Mouse (Mus musculus) layer of hippocampus, adult 2 months (tissue): Measurements from ENCODE around the gene Hsd17b12. TPM values are rescaled to one million over a fixed set of nuclear protein-coding genes. Genes with fewer than 3 reads are reported as not detected.
A peak's percentile ranks its signal among the peaks of the same experiment; 100 is the strongest.

ENCODE experiments used
- DNase-seq, 2 experiments: peaks; one replicate each; pipeline ENCODE4 v3.0.0; 2022; ENCODE audit warnings: low spot score in 2 of 2
- H3K27ac ChIP-seq: fragments of 200-600 bp; 2 replicates; pipeline ENCODE4 v1.8.1; 2022
- H3K4me3 ChIP-seq: fragments of 200-600 bp; 2 replicates; pipeline ENCODE4 v1.8.1; 2022; ENCODE audit warnings: mild to moderate bottlenecking
- CTCF ChIP-seq: fragments of 200-600 bp; conservative IDR thresholded peaks from 2 replicates; pipeline ENCODE4 v1.8.1; 2022; ENCODE audit warnings: antibody characterized with exemption, mild to moderate bottlenecking, moderate library complexity
- total RNA-seq, 2 experiments: library from RNA; stranded (reverse); gene quantifications; 2 replicates each; pipeline ENCODE4 v1.2.3; 2021

Hsd17b12 gene
- total RNA-seq, 2 experiments from 2014 or later: 65.2 to 66.5 TPM

- H3K4me3 ChIP-seq: no peak overlapping the region
- DNase-seq: no peak
- no peak overlapping the region for H3K27ac ChIP-seq
- TF ChIP-seq CTCF: no peak
Measured at GRCm38 (mm10) chr2:94144520-94145145, 13.1 kb downstream of the Hsd17b12 start.

DNA sequence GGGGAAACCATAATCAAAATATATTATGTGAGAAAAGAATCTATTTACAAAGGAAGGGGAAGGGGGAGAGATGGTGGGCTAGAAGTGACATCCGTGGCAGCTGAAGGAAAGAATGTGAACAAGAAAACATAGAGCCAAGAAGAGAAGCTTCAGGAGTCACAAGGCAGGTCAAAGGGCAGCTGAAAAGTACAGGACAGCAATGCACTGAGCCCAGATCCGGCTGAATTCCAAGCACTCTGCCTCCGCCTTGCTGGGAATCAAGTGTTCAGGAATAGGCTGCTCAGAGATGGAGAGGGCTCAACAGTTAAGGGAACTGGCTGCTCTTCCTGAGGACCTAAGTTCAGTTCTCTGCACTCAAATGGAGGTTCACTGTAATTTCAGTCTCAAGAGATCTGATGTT, 16.5 kb downstream of the Hsd17b12 start:
- Histone ChIP-seq H3K27ac (no peak overlapping the region), H3K4me3 (no peak overlapping the region)
- DNase-seq: no peak
- no peak for TF ChIP-seq CTCF

DNA sequence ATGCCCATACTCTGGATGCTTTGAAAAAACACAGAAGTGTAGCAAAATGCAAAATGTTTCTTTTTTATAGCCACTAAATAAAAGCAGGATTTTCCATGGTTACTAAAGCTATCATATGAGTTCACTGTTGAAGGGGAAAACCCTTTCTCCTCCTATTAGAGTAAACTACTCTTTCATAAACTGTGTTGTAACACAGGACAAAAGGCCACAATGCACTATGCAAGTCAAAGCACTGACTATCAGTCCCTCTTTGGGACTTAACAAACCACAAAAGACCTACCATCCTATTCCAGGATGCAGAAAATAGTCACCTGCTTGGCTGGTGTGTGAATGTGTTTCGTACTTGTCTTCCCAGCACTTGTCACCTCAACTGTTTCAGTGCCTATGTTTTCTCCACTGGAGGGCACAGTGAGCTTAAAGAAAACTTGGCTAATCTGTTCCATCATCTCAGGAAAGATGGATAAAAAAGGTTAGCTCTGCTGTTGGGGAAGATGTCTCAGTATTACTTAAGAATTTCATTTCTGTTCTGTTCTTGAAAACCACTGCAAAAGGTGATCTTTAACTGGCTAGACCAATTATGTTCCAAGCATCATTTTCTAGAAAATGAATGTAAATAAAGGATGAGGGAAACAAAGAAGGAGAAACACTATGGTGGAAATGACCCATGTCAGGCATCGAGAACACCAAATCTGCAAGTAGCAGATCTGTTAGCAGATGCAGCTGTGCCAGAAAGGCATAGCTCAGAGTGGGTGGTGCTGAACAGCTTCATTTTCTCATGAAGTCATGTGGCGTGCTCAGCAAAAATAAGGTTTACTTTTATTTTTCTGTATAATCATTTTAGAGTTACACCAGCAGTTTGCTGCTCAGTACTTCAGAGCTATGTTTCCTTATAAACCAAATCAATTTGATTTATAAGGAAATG, 19.0 kb downstream of the Hsd17b12 start:
- peak; percentile 76 for TF ChIP-seq CTCF
- DNase-seq: peak; percentile 14 to 26

GRCm38 (mm10) chr2:94136837-94137236, 20.9 kb downstream of the Hsd17b12 start:
- TF ChIP-seq CTCF: no peak

More for the DNA sequence above, 19.0 kb downstream of the Hsd17b12 start:
- Histone ChIP-seq H3K4me3 (no peak overlapping the region), H3K27ac (no peak overlapping the region)

GRCm38 (mm10) chr2:94128496-94128895, 29.3 kb downstream of the Hsd17b12 start:
- 0 out of 2 replicates have a peak overlapping the region, but pooled peaks have one; percentile 18 for H3K27ac ChIP-seq
- H3K4me3 ChIP-seq: no peak overlapping the region
- no peak for TF ChIP-seq CTCF
- DNase-seq: no peak

More at GRCm38 (mm10) chr2:94136837-94137236, 20.9 kb downstream of the Hsd17b12 start:
- DNase-seq: no peak
- H3K27ac ChIP-seq: no peak overlapping the region
- H3K4me3 ChIP-seq: no peak overlapping the region

GRCm38 (mm10) chr2:94122182-94123041, 35.4 kb downstream of the Hsd17b12 start:
- Histone ChIP-seq H3K27ac (peak overlapping the region; percentile 59), H3K4me3 (no peak overlapping the region)
- TF ChIP-seq CTCF: no peak
- DNase-seq: peak; percentile 46 to 62

DNA sequence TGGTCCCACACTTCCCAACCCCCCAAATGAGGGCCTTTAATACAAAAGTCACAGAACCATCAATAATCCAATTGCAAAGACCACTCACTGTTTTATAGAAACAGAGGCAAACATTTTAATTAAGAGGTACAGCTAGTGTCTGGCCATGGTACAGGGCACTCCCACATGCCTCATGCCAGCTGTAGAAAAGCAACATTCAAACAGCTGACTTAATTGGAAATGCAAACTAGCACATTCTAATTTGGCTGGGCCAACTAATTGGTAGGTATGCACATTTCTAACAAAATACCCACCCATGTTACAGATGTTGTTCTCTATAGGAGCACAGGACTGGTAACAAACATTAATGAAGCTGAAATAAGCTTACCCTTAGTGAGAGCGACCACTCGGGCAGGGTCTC, 54.0 kb downstream of the Hsd17b12 start:
- TF ChIP-seq CTCF: no peak
- DNase-seq: no peak
- Histone ChIP-seq H3K27ac (no peak overlapping the region), H3K4me3 (no peak overlapping the region)

DNA sequence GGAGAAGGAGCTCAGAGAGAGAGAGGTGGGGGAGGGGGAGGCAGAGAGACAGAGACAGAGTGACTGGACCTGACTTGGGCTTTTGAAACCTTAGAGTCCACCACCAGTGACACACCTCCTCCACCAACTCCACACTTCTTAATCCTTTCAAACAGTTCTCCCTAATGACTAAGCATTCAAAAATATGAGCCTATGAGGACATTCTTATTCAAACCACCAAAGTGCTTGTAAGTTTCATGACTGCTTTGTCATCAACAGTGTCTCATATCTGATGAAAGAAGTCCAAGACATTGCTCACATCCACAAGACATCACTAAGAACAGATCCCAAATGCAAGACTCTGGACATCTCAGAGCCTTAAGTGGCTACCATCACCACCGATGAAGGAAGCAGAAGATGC, 67.9 kb downstream of the Hsd17b12 start:
- no peak for DNase-seq
- H3K27ac ChIP-seq: no peak overlapping the region
- no peak overlapping the region for H3K4me3 ChIP-seq
- no peak for TF ChIP-seq CTCF

DNA sequence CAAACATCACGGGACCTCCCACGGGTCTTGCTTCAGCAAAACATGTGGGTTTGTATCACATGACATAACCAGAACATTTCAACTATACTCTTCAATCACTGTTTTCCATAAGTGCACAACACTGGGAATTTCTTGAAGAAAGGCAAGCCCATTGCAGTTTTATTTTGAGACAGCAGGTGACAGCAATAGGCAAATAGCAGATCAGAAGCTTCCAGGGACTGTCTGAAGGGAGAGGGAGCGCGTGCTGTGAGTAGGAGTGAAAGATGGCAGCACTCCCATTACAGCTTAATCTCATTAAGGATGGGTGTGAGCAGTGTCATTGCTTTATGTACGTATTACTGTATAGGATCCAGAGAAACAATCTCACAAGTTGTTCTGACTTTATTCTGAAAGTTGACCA, 88.3 kb downstream of the Hsd17b12 start:
- Histone ChIP-seq H3K27ac (no peak overlapping the region), H3K4me3 (no peak overlapping the region)
- DNase-seq: peak in 1 of 2 experiments; percentile 19
- peak; percentile 68 for TF ChIP-seq CTCF

DNA sequence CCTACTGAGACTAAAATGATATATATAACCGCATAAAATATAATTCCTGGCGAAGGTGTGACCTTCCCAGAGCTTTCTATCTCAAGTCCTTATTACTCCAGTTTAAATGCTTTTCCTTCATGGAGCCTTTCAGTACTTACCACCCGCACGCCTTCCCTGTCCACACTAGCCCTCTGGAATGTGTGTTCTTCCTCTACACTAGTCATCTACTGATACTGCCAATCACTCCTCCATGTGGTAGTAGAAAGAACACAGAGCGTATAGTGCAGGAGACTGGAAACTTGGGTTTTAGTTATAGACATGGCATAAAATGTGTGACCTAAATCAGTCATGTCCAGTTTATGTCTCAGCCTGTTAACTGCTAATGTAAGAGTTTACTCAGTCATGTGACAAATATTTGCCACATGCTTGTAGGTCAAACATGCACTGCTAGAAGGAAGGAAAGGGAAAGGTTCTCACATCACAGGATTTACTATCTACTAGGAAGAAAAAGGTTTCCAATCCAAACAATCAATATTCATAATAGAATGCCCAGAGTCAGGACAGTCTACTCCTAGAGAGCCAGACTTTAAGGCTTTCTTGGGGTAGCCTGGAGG, 91.1 kb downstream of the Hsd17b12 start:
- no peak overlapping the region for H3K27ac ChIP-seq
- H3K4me3 ChIP-seq: no peak overlapping the region
- DNase-seq: no peak
- no peak for TF ChIP-seq CTCF

DNA sequence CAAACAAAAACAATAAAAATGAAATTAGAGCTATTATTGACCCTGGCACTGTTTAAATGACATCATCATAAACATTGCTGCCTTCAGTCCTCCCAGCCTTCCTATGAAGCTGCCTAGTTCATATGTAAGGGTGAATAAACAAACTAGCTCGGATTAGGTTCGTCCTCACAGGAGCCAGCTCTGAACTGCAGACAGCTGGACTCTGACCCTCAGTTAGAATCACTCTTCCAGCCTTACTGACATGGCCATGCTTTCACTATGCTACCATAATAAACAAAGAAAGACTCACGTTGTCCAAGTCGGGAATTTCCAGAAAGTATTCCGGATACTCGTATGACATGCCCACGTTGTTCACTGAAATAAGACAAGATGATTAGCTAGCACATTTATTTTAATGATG, 91.6 kb downstream of the Hsd17b12 start:
- TF ChIP-seq CTCF: no peak
- no peak overlapping the region for H3K4me3 ChIP-seq
- no peak for DNase-seq
- no peak overlapping the region for H3K27ac ChIP-seq

- no peak overlapping the region for H3K4me3 ChIP-seq
- no peak overlapping the region for H3K27ac ChIP-seq
- DNase-seq: no peak
- TF ChIP-seq CTCF: no peak
Measured at GRCm38 (mm10) chr2:94062791-94063190, 95.0 kb downstream of the Hsd17b12 start.
